Mouse (Mus musculus): Measurements from ENCODE around the gene Knl1. TPM values are rescaled to one million over a fixed set of nuclear protein-coding genes. Genes with fewer than 3 reads are reported as not detected.

Gene Knl1
- polyA plus RNA-seq (2012; rRNA removed), result 0.04 TPM in 2 replicates

GRCm38 (mm10) chr2:119046649-119047611 is at the start of gene Knl1:
Gene Knl1 (plus strand): TSS chr2:119047119.

GRCm38 (mm10) chr2:119028941-119029551 is 17.9 kb upstream of the Knl1 start, which contains the start of gene Ccdc32:
Gene Ccdc32 (minus strand): TSS chr2:119029393.

GRCm38 (mm10) chr2:119034656-119035396 is 12.1 kb upstream of the Knl1 start, which contains the start of gene Rpusd2:
Gene Rpusd2 (plus strand): TSS chr2:119034790.

GRCm38 (mm10) chr2:119112438-119113112 is 65.7 kb downstream of the Knl1 start, which contains the start of gene Rad51:
Gene Rad51 (plus strand): TSS chr2:119112793.

Other genes starting within 250 kb of the Knl1 start
- 1.6 TPM in 2 replicates for gene Knstrn, start 233.1 kb upstream of the Knl1 start, polyA plus RNA-seq (2012; rRNA removed)
- 40.4 and 46.1 TPM in 2 replicates for gene Ivd, start 185.2 kb upstream of the Knl1 start, polyA plus RNA-seq (2012; rRNA removed)
- gene Bahd1, start 146.7 kb upstream of the Knl1 start, polyA plus RNA-seq (2012; rRNA removed), result 9.9 and 11.9 TPM in 2 replicates
- gene Chst14, start 120.6 kb upstream of the Knl1 start, polyA plus RNA-seq (2012; rRNA removed), result 4.3 and 6.2 TPM in 2 replicates
- gene Ccdc32, start 17.7 kb upstream of the Knl1 start, polyA plus RNA-seq (2012; rRNA removed), result 1.2 and 2.2 TPM in 2 replicates
- gene Rpusd2, start 12.3 kb upstream of the Knl1 start, polyA plus RNA-seq (2012; rRNA removed), result 0.45 and 1.2 TPM in 2 replicates
- 1.2 and 1.9 TPM in 2 replicates for gene Rad51, start 65.7 kb downstream of the Knl1 start, polyA plus RNA-seq (2012; rRNA removed)
- gene Rmdn3, start 109.9 kb downstream of the Knl1 start, polyA plus RNA-seq (2012; rRNA removed), result 7.6 and 10.5 TPM in 2 replicates
- 0.13 and 0.42 TPM in 2 replicates for gene Gchfr, start 120.7 kb downstream of the Knl1 start, polyA plus RNA-seq (2012; rRNA removed)
- 0.47 and 1.6 TPM in 2 replicates for gene Gm14137, start 127.4 kb downstream of the Knl1 start, polyA plus RNA-seq (2012; rRNA removed)
- gene Zfyve19, start 161.5 kb downstream of the Knl1 start, polyA plus RNA-seq (2012; rRNA removed), result 18.4 and 18.5 TPM in 2 replicates
- gene Dnajc17, start 161.7 kb downstream of the Knl1 start, polyA plus RNA-seq (2012; rRNA removed), result 1.6 and 3.4 TPM in 2 replicates
- 0.51 and 0.58 TPM in 2 replicates for gene Ppp1r14d, start 182.8 kb downstream of the Knl1 start, polyA plus RNA-seq (2012; rRNA removed)
- 28.1 and 42.0 TPM in 2 replicates for gene Spint1, start 190.2 kb downstream of the Knl1 start, polyA plus RNA-seq (2012; rRNA removed)
- 2.3 and 5.3 TPM in 2 replicates for gene Rhov, start 224.2 kb downstream of the Knl1 start, polyA plus RNA-seq (2012; rRNA removed)
- 8.7 and 10.1 TPM in 2 replicates for gene Vps18, start 241.6 kb downstream of the Knl1 start, polyA plus RNA-seq (2012; rRNA removed)

Measured in stomach, adult 2 months (tissue).